9 mouse cellular contexts compared by ENCODE assay signal in genomic region chr7:19157160-19157800, GRCm38 (mm10). TPM values are rescaled to one million over a fixed set of nuclear protein-coding genes. Genes with fewer than 3 reads are reported as not detected.
A peak's percentile ranks its signal among the peaks of the same experiment; 100 is the strongest.
DNase-seq lines count a peak whose midpoint lies in the region; ATAC-seq lines count a peak whose summit lies in the region.
"Had no signal": no experiment of that assay in that cellular context is flagged by ENCODE, and none has a peak within 500 bp of the region (broad histone marks: within the 10 kb centered on the region; RNA-seq: fewer than 3 reads in every experiment).

No protein-coding gene starts in this region.

- DNase-seq in CD8-positive naive resting alpha-beta T cell, adult 2 months (ENCODE audit: low read depth in 2 of 2, low spot score in 2 of 2): peak; percentile 95 to 97
- DNase-seq in forebrain, embryonic 14.5 days (ENCODE audit: low spot score): peak; percentile 90
- peak; percentile 92 to 96 for DNase-seq in heart, postnatal 14 days
- DNase-seq in layer of hippocampus, adult 18-20 months (ENCODE audit: low spot score in 2 of 2): peak; percentile 88 to 96
- DNase-seq in lung, adult 18-20 months: peak; percentile 90 to 92
- peak; percentile 88 for DNase-seq in testis, postnatal 14 days (ENCODE audit: low spot score)

- H3K27ac ChIP-seq in forebrain, embryonic 14.5 days (ENCODE audit: low read depth, low read length): peak overlapping the region; percentile 84
- peak overlapping the region; percentile 68 for H3K27ac ChIP-seq in neural tube, embryonic 15.5 days (replicated peaks)

- H3K9ac ChIP-seq in forebrain, embryonic 14.5 days (ENCODE audit: low read length): peak overlapping the region; percentile 59
- H3K9ac ChIP-seq in neural tube, embryonic 15.5 days (replicated peaks): 0 out of 2 replicates have a peak overlapping the region, but pooled peaks have one; percentile 8

- H3K27me3 ChIP-seq in forebrain, embryonic 14.5 days (replicated peaks; ENCODE audit: control insufficient read depth, insufficient read depth, low read length): peaks cover 7% of the 10 kb centered on the region; the same call in 1 of the 2 replicates
- H3K27me3 ChIP-seq in neural tube, embryonic 15.5 days (replicated peaks): peaks cover 17% of the 10 kb centered on the region

- 5% methylated on average over 30 of the region's 30 CpGs for WGBS in forebrain, embryonic 14.5 days
- 5% methylated on average over 30 of the region's 30 CpGs for WGBS in neural tube, embryonic 15.5 days

- peaks cover 26% of the 10 kb centered on the region for H3K36me3 ChIP-seq in forebrain, embryonic 14.5 days (ENCODE audit: control insufficient read depth, insufficient read depth, low read length)
- H3K36me3 ChIP-seq in neural tube, embryonic 15.5 days: peaks cover 30% of the 10 kb centered on the region

- peak; percentile 68 for ATAC-seq in cerebellum, adult (ENCODE audit: insufficient number of reproducible peaks, low FRiP score, low TSS enrichment)
- ATAC-seq in forebrain, embryonic 14.5 days: peak; percentile 84
- ATAC-seq in neural tube, embryonic 15.5 days (ENCODE audit: low FRiP score): peak; percentile 68

- intact Hi-C loops in heart, postnatal 14 days (cut with DNase I): loop anchor here (1.0 to 2.0 kb wide), 2 partner anchors 16 to 52 kb away; no protein-coding TSS in a partner anchor

- H3K4me3 ChIP-seq in forebrain, embryonic 14.5 days (ENCODE audit: low read depth, low read length): no peak overlapping the region
- peak overlapping the region; percentile 4 for H3K4me3 ChIP-seq in neural tube, embryonic 15.5 days (replicated peaks)
- H3K4me3 ChIP-seq: erythroblast, embryonic 14.5 days had no signal

- peaks cover 8% of the 10 kb centered on the region; the same call in 1 of the 2 replicates for H3K4me1 ChIP-seq in forebrain, embryonic 14.5 days (ENCODE audit: control insufficient read depth, insufficient read depth, low read length)
- peaks cover 30% of the 10 kb centered on the region for H3K4me1 ChIP-seq in neural tube, embryonic 15.5 days

- no peaks in the 10 kb centered on the region for H3K9me3 ChIP-seq in forebrain, embryonic 14.5 days (replicated peaks; ENCODE audit: control insufficient read depth, low read length)
- H3K9me3 ChIP-seq in neural tube, embryonic 15.5 days (replicated peaks): no peaks in the 10 kb centered on the region

- peak overlapping the region; percentile 32 for H3K4me2 ChIP-seq in forebrain, embryonic 14.5 days (ENCODE audit: low read length)
- H3K4me2 ChIP-seq in neural tube, embryonic 15.5 days: peak overlapping the region; percentile 43

RNA-seq across cellular contexts. Expression of gene Snrpd2, which starts 7.8 kb away (rescaled TPM):
- polyA plus RNA-seq in forebrain, embryonic 14.5 days (2014; fragmentation: Nextera tagmentation; extraction: Ambion mirVana): 141 and 155 TPM in 2 replicates
- 10 to 100 TPM; 62.8 to 70.8 TPM for total RNA-seq in heart, postnatal 14 days (2021)
- 10 to 100 TPM; 79.7 to 82.8 TPM for total RNA-seq in layer of hippocampus, adult 18-20 months (2021)
- 122 and 124 TPM in 2 replicates for polyA plus RNA-seq in neural tube, embryonic 15.5 days (2015; fragmentation: Nextera tagmentation; extraction: Ambion mirVana)

RNA-seq across cellular contexts. Expression of gene Qpctl, which starts 8.2 kb away (rescaled TPM):
- 11.1 and 14.0 TPM in 2 replicates for polyA plus RNA-seq in forebrain, embryonic 14.5 days (2014; fragmentation: Nextera tagmentation; extraction: Ambion mirVana)
- total RNA-seq in heart, postnatal 14 days (2021): 1 to 10 TPM; 5.9 to 6.1 TPM
- 10 to 100 TPM; 17.1 to 18.7 TPM for total RNA-seq in layer of hippocampus, adult 18-20 months (2021)
- 21.7 and 24.5 TPM in 2 replicates for polyA plus RNA-seq in neural tube, embryonic 15.5 days (2015; fragmentation: Nextera tagmentation; extraction: Ambion mirVana)

RNA-seq across cellular contexts. Expression of gene Gipr, which starts 8.6 kb away (rescaled TPM):
- polyA plus RNA-seq in forebrain, embryonic 14.5 days (2014; fragmentation: Nextera tagmentation; extraction: Ambion mirVana): 4.8 and 8.2 TPM in 2 replicates
- under 1 TPM; 0.37 to 0.55 TPM for total RNA-seq in heart, postnatal 14 days (2021)
- total RNA-seq in layer of hippocampus, adult 18-20 months (2021): 1 to 10 TPM; 1.3 to 1.4 TPM
- polyA plus RNA-seq in neural tube, embryonic 15.5 days (2015; fragmentation: Nextera tagmentation; extraction: Ambion mirVana): 1.2 and 2.1 TPM in 2 replicates
- polyA plus RNA-seq: erythroblast, embryonic 14.5 days had no signal

RNA-seq across cellular contexts. Expression of gene Eml2, which starts 18.9 kb away (rescaled TPM):
- polyA plus RNA-seq in forebrain, embryonic 14.5 days (2014; fragmentation: Nextera tagmentation; extraction: Ambion mirVana): 3.4 TPM in 2 replicates
- total RNA-seq in heart, postnatal 14 days (2021): 10 to 100 TPM; 37.9 to 43.0 TPM
- total RNA-seq in layer of hippocampus, adult 18-20 months (2021): 100 to 1,000 TPM; 160 to 178 TPM
- polyA plus RNA-seq in neural tube, embryonic 15.5 days (2015; fragmentation: Nextera tagmentation; extraction: Ambion mirVana): 11.6 and 13.3 TPM in 2 replicates

RNA-seq across cellular contexts. Expression of gene Fbxo46, which starts 37.6 kb away (rescaled TPM):
- polyA plus RNA-seq in forebrain, embryonic 14.5 days (2014; fragmentation: Nextera tagmentation; extraction: Ambion mirVana): 10.1 and 11.9 TPM in 2 replicates
- 1 to 10 TPM; 5.7 to 6.6 TPM for total RNA-seq in heart, postnatal 14 days (2021)
- total RNA-seq in layer of hippocampus, adult 18-20 months (2021): 10 to 100 TPM; 15.0 to 15.4 TPM
- 15.5 and 17.0 TPM in 2 replicates for polyA plus RNA-seq in neural tube, embryonic 15.5 days (2015; fragmentation: Nextera tagmentation; extraction: Ambion mirVana)
